Mouse (Mus musculus): ENCODE measurements around the gene Fam166a.

Fam166a gene

GRCm38 (mm10) chr2:25218445-25218844, at the start of gene Fam166a:
Fam166a (plus strand) TSS chr2:25218745.
- no peak for DNase-seq (ENCODE audit: low spot score)

- no peak for DNase-seq (ENCODE audit: low spot score)
These were observed 48.8 kb upstream of the Fam166a start for GRCm38 (mm10) chr2:25169778-25170177.

GRCm38 (mm10) chr2:25170326-25171100, 48.0 kb upstream of the Fam166a start:
- DNase-seq (ENCODE audit: low spot score) = no peak

GRCm38 (mm10) chr2:25171101-25171768, 47.3 kb upstream of the Fam166a start:
- DNase-seq (ENCODE audit: low spot score) = no peak

GRCm38 (mm10) chr2:25171769-25172153, 46.8 kb upstream of the Fam166a start:
- DNase-seq (ENCODE audit: low spot score) = no peak

- no peak for DNase-seq (ENCODE audit: low spot score)
These were observed 45.9 kb upstream of the Fam166a start for GRCm38 (mm10) chr2:25172629-25173028.

GRCm38 (mm10) chr2:25173821-25174220, 44.7 kb upstream of the Fam166a start:
- DNase-seq (ENCODE audit: low spot score) = no peak

GRCm38 (mm10) chr2:25174866-25175689, 43.5 kb upstream of the Fam166a start:
- DNase-seq (ENCODE audit: low spot score) = no peak

- no peak for DNase-seq (ENCODE audit: low spot score)
These were observed 42.9 kb upstream of the Fam166a start for GRCm38 (mm10) chr2:25175690-25176078.

- DNase-seq (ENCODE audit: low spot score) = no peak
These were observed 42.0 kb upstream of the Fam166a start for GRCm38 (mm10) chr2:25176573-25176972.

- DNase-seq (ENCODE audit: low spot score) = no peak
These were observed 41.5 kb upstream of the Fam166a start for GRCm38 (mm10) chr2:25177076-25177475.

GRCm38 (mm10) chr2:25177685-25178084, 40.9 kb upstream of the Fam166a start:
- DNase-seq (ENCODE audit: low spot score) = no peak

GRCm38 (mm10) chr2:25178285-25178972, 40.1 kb upstream of the Fam166a start:
- DNase-seq (ENCODE audit: low spot score) = no peak

- no peak for DNase-seq (ENCODE audit: low spot score)
These were observed 38.9 kb upstream of the Fam166a start for GRCm38 (mm10) chr2:25179566-25180217.

- peak; percentile 96 for DNase-seq (ENCODE audit: low spot score)
These were observed 38.1 kb upstream of the Fam166a start, which contains the start of gene Nrarp for GRCm38 (mm10) chr2:25180478-25180903. Nrarp (plus strand) TSS chr2:25180758.

- DNase-seq (ENCODE audit: low spot score) = no peak
These were observed 37.3 kb upstream of the Fam166a start for GRCm38 (mm10) chr2:25180973-25181890.

- no peak for DNase-seq (ENCODE audit: low spot score)
These were observed 36.6 kb upstream of the Fam166a start for GRCm38 (mm10) chr2:25181891-25182397.

- no peak for DNase-seq (ENCODE audit: low spot score)
These were observed 35.9 kb upstream of the Fam166a start for GRCm38 (mm10) chr2:25182664-25183063.

GRCm38 (mm10) chr2:25183336-25183735, 35.2 kb upstream of the Fam166a start:
- DNase-seq (ENCODE audit: low spot score) = no peak

- DNase-seq (ENCODE audit: low spot score) = no peak
These were observed 34.0 kb upstream of the Fam166a start for GRCm38 (mm10) chr2:25184496-25184895.

All from lung, postnatal 25 days (tissue).